Mouse (Mus musculus) spleen, adult 12 weeks (tissue): ENCODE results near the gene Ddx54.

ENCODE experiments used
- DNase-seq: peaks from one replicate; pipeline ENCODE4 v3.0.0; 2022; ENCODE audit warnings: low spot score

The Ddx54 gene

GRCm38 (mm10) chr5:120582002-120582401 lies 30.5 kb upstream of the Ddx54 start:
- no peak for DNase-seq

- no peak for DNase-seq
Measured at GRCm38 (mm10) chr5:120583511-120583910, 29.0 kb upstream of the Ddx54 start.

GRCm38 (mm10) chr5:120584968-120585367 lies 27.6 kb upstream of the Ddx54 start:
- DNase-seq, result no peak

- DNase-seq, result peak; percentile 58
Measured at GRCm38 (mm10) chr5:120586741-120587615, 25.6 kb upstream of the Ddx54 start.

GRCm38 (mm10) chr5:120587616-120587926 lies 25.0 kb upstream of the Ddx54 start:
- peak; percentile 62 for DNase-seq

GRCm38 (mm10) chr5:120587940-120588568 lies 24.5 kb upstream of the Ddx54 start:
- DNase-seq, result peak; percentile 25

GRCm38 (mm10) chr5:120588569-120589094 lies 23.9 kb upstream of the Ddx54 start, which contains the start of the genes Tpcn1 and Iqcd:
TSS of gene Tpcn1 (minus strand) at chr5:120588673.
TSS of gene Iqcd (plus strand) at chr5:120589016.
- DNase-seq, result peak; percentile 98

GRCm38 (mm10) chr5:120590356-120591010 lies 22.1 kb upstream of the Ddx54 start:
- DNase-seq, result no peak

- DNase-seq, result no peak
Measured at GRCm38 (mm10) chr5:120592141-120592540, 20.4 kb upstream of the Ddx54 start.

GRCm38 (mm10) chr5:120594485-120594884 lies 18.1 kb upstream of the Ddx54 start:
- DNase-seq, result no peak

GRCm38 (mm10) chr5:120599625-120600024 lies 12.9 kb upstream of the Ddx54 start:
- no peak for DNase-seq

GRCm38 (mm10) chr5:120600946-120601668 lies 11.4 kb upstream of the Ddx54 start:
- DNase-seq, result no peak

- no peak for DNase-seq
Measured at GRCm38 (mm10) chr5:120602210-120602609, 10.3 kb upstream of the Ddx54 start.

- no peak for DNase-seq
Measured at GRCm38 (mm10) chr5:120603515-120603914, 9.0 kb upstream of the Ddx54 start.

- DNase-seq, result peak; percentile 73
Measured at GRCm38 (mm10) chr5:120604839-120605238, 7.7 kb upstream of the Ddx54 start.

GRCm38 (mm10) chr5:120605241-120605661 lies 7.3 kb upstream of the Ddx54 start:
- DNase-seq, result no peak

GRCm38 (mm10) chr5:120605688-120606087 lies 6.9 kb upstream of the Ddx54 start:
- peak; percentile 79 for DNase-seq

GRCm38 (mm10) chr5:120606590-120607200 lies 5.8 kb upstream of the Ddx54 start:
- DNase-seq, result no peak

GRCm38 (mm10) chr5:120607335-120607734 lies 5.2 kb upstream of the Ddx54 start:
- no peak for DNase-seq

- no peak for DNase-seq
Measured at GRCm38 (mm10) chr5:120609246-120609775, 3.2 kb upstream of the Ddx54 start.

- DNase-seq, result no peak
Measured at GRCm38 (mm10) chr5:120610906-120611305, 1.6 kb upstream of the Ddx54 start.
